Mouse (Mus musculus) heart, embryonic 13.5 days (tissue): ENCODE measurements around the gene Slc50a1. TPM values are rescaled to one million over a fixed set of nuclear protein-coding genes. Genes with fewer than 3 reads are reported as not detected.
A peak's percentile ranks its signal among the peaks of the same experiment; 100 is the strongest.

Experiments used
- ATAC-seq: fragments of 200-750 bp; cut with Nextera tagmentation; 2 replicates; pipeline ENCODE4 v1.8.0; 2017; ENCODE audit warnings: moderate TSS enrichment; ENCODE audit not compliant: insufficient number of reproducible peaks, low FRiP score, low TSS enrichment; ENCODE audit errors: extremely low read depth
- H3K27ac ChIP-seq: fragments of 300-500 bp; sonication (generic); replicated peaks from 2 replicates; pipeline ENCODE4 v1.5.1; 2015; ENCODE audit warnings: moderate library complexity, mild to moderate bottlenecking, inconsistent platforms
- H3K27me3 ChIP-seq: fragments of 300-500 bp; sonication (generic); replicated peaks from 2 replicates; pipeline ENCODE4 v1.6.1; 2015; ENCODE audit warnings: mild to moderate bottlenecking, inconsistent platforms
- H3K36me3 ChIP-seq: fragments of 300-500 bp; sonication (generic); 2 replicates; pipeline ENCODE4 v1.6.1; 2015; ENCODE audit warnings: mild to moderate bottlenecking, inconsistent platforms
- H3K4me1 ChIP-seq: fragments of 300-500 bp; sonication (generic); 2 replicates; pipeline ENCODE4 v1.6.1; 2015; ENCODE audit warnings: inconsistent platforms
- H3K4me2 ChIP-seq: fragments of 300-500 bp; sonication (generic); 2 replicates; pipeline ENCODE4 v1.6.1; 2015; ENCODE audit warnings: inconsistent platforms, mild to moderate bottlenecking, moderate library complexity
- H3K4me3 ChIP-seq: fragments of 300-500 bp; sonication (generic); 2 replicates; pipeline ENCODE4 v1.5.1; 2015; ENCODE audit warnings: moderate library complexity, mild to moderate bottlenecking, inconsistent platforms
- H3K9ac ChIP-seq: fragments of 300-500 bp; sonication (generic); 2 replicates; pipeline ENCODE4 v1.6.1; 2015; ENCODE audit warnings: inconsistent platforms, mild to moderate bottlenecking, moderate library complexity
- H3K9me3 ChIP-seq: fragments of 300-500 bp; sonication (generic); 2 replicates; pipeline ENCODE4 v1.6.1; 2016; ENCODE audit warnings: inconsistent platforms
- WGBS: fragments of 180-500 bp; shearing (Covaris S2); methylation state at CpG from one replicate; pipeline ENCODE4 v1.1.7; 2015; ENCODE audit warnings: mixed read lengths; 5-methylcytosine and 5-hydroxymethylcytosine counted together
- polyA plus RNA-seq: library from polyadenylated mRNA; unstranded; fragments of >200 nt; fragmentation: Nextera tagmentation; extraction: Ambion mirVana; gene quantifications from 2 replicates; pipeline ENCODE4 v1.2.1, GENCODE M21; 2015

Gene Slc50a1
- polyA plus RNA-seq, 1 experiment from 2014 or later = 40.7 TPM

GRCm38 (mm10) chr3:89260211-89260610, 10.2 kb downstream of the Slc50a1 start:
- Histone ChIP-seq H3K9ac (no peak overlapping the region), H3K27me3 (0 out of 2 replicates have a peak, but pooled peaks cover 9% of the 10 kb centered on the region), H3K4me2 (no peak overlapping the region), H3K9me3 (no peaks in the 10 kb centered on the region), H3K36me3 (no peaks in the 10 kb centered on the region), H3K27ac (no peak overlapping the region), H3K4me3 (no peak overlapping the region), H3K4me1 (peaks cover 7% of the 10 kb centered on the region; the same call in 1 of the 2 replicates)
- WGBS = 71% methylated on average over 3 of the region's 3 CpGs
- ATAC-seq = no peak

- no peak within 1 kb of the TSS for H3K27ac ChIP-seq
- WGBS = 61% methylated on average over 7 of the region's 7 CpGs
- H3K4me1 ChIP-seq = peaks cover 7% of the 10 kb centered on the region; the same call in 1 of the 2 replicates
- no peak within 1 kb of the TSS for H3K4me2 ChIP-seq
- no peaks in the 10 kb centered on the region for H3K36me3 ChIP-seq
- no peaks in the 10 kb centered on the region for H3K9me3 ChIP-seq
- H3K27me3 ChIP-seq = 0 out of 2 replicates have a peak, but pooled peaks cover 9% of the 10 kb centered on the region
- no peak for ATAC-seq
- H3K4me3 ChIP-seq = no peak within 1 kb of the TSS
- H3K9ac ChIP-seq = no peak within 1 kb of the TSS
Observed at GRCm38 (mm10) chr3:89259076-89259475, 11.3 kb downstream of the Slc50a1 start, which contains the start of gene Dpm3. Dpm3 (plus strand) TSS chr3:89259358.

- WGBS = 50% methylated on average over 5 of the region's 5 CpGs
- ATAC-seq = no peak
Observed at GRCm38 (mm10) chr3:89256177-89256576, 14.2 kb downstream of the Slc50a1 start.

GRCm38 (mm10) chr3:89254994-89255393, 15.4 kb downstream of the Slc50a1 start:
- Histone ChIP-seq H3K4me3 (no peak overlapping the region), H3K27ac (no peak overlapping the region), H3K4me1 (peaks cover 20% of the 10 kb centered on the region), H3K36me3 (no peaks in the 10 kb centered on the region), H3K9ac (no peak overlapping the region), H3K27me3 (0 out of 2 replicates have a peak, but pooled peaks cover 9% of the 10 kb centered on the region), H3K9me3 (no peaks in the 10 kb centered on the region), H3K4me2 (no peak overlapping the region)
- no peak for ATAC-seq
- 81% methylated on average over 5 of the region's 5 CpGs for WGBS

More at GRCm38 (mm10) chr3:89256177-89256576, 14.2 kb downstream of the Slc50a1 start:
- peaks cover 12% of the 10 kb centered on the region for H3K4me1 ChIP-seq
- H3K36me3 ChIP-seq = no peaks in the 10 kb centered on the region
- H3K9ac ChIP-seq = no peak overlapping the region
- no peak overlapping the region for H3K4me2 ChIP-seq
- H3K9me3 ChIP-seq = no peaks in the 10 kb centered on the region
- 0 out of 2 replicates have a peak overlapping the region, but pooled peaks have one; percentile 13 for H3K27ac ChIP-seq
- H3K27me3 ChIP-seq = 0 out of 2 replicates have a peak, but pooled peaks cover 9% of the 10 kb centered on the region
- H3K4me3 ChIP-seq = no peak overlapping the region

- no peaks in the 10 kb centered on the region for H3K27me3 ChIP-seq
- no peaks in the 10 kb centered on the region for H3K9me3 ChIP-seq
- H3K27ac ChIP-seq = peak overlapping the region; percentile 63
- H3K4me3 ChIP-seq = no peak overlapping the region
- peaks cover 27% of the 10 kb centered on the region for H3K36me3 ChIP-seq
- H3K4me2 ChIP-seq = peak overlapping the region; percentile 45
- H3K4me1 ChIP-seq = peaks cover 30% of the 10 kb centered on the region
- H3K9ac ChIP-seq = peak overlapping the region; percentile 41
- WGBS = 11% methylated on average over 17 of the region's 17 CpGs
- no peak for ATAC-seq
Observed at GRCm38 (mm10) chr3:89251365-89251895, 18.9 kb downstream of the Slc50a1 start.

- no peaks in the 10 kb centered on the region for H3K9me3 ChIP-seq
- peak overlapping the region; percentile 45; the same call in 1 of the 2 replicates for H3K4me2 ChIP-seq
- H3K36me3 ChIP-seq = peaks cover 27% of the 10 kb centered on the region
- peaks cover 36% of the 10 kb centered on the region for H3K4me1 ChIP-seq
- no peak for ATAC-seq
- WGBS = 15% methylated on average over 7 of the region's 7 CpGs
- H3K4me3 ChIP-seq = no peak overlapping the region
- peak overlapping the region; percentile 63; the same call in 1 of the 2 replicates for H3K27ac ChIP-seq
- H3K27me3 ChIP-seq = peaks cover 2% of the 10 kb centered on the region
- no peak overlapping the region for H3K9ac ChIP-seq
Observed at GRCm38 (mm10) chr3:89250435-89251040, 19.8 kb downstream of the Slc50a1 start.

- Histone ChIP-seq H3K27me3 (peaks cover 30% of the 10 kb centered on the region), H3K4me3 (peak overlapping the region; percentile 78), H3K9ac (peak overlapping the region; percentile 92), H3K4me2 (peak overlapping the region; percentile 91), H3K9me3 (no peaks in the 10 kb centered on the region), H3K27ac (no peak overlapping the region), H3K36me3 (peaks cover 27% of the 10 kb centered on the region), H3K4me1 (peaks cover 57% of the 10 kb centered on the region)
- WGBS = 86% methylated on average over 4 of the region's 4 CpGs
- no peak for ATAC-seq
Observed at GRCm38 (mm10) chr3:89247466-89247865, 22.9 kb downstream of the Slc50a1 start.

GRCm38 (mm10) chr3:89246261-89247100, 23.9 kb downstream of the Slc50a1 start, which contains the start of gene Trim46:
Trim46 (minus strand) TSS chr3:89246309.
- H3K4me3 ChIP-seq = peak within 1 kb of the TSS; percentile 78

GRCm38 (mm10) chr3:89245688-89246171, 24.6 kb downstream of the Slc50a1 start, which contains the start of gene Krtcap2:
Krtcap2 (plus strand) TSS chr3:89245966.
- H3K4me3 ChIP-seq = peak within 1 kb of the TSS; percentile 78
- H3K4me1 ChIP-seq = peaks cover 41% of the 10 kb centered on the region
- H3K9ac ChIP-seq = peak within 1 kb of the TSS; percentile 92
- peaks cover 30% of the 10 kb centered on the region for H3K27me3 ChIP-seq
- peak within 1 kb of the TSS; percentile 82 for H3K27ac ChIP-seq
- H3K9me3 ChIP-seq = no peaks in the 10 kb centered on the region
- peak within 1 kb of the TSS; percentile 91 for H3K4me2 ChIP-seq
- peaks cover 27% of the 10 kb centered on the region for H3K36me3 ChIP-seq
- WGBS = 6% methylated on average over 20 of the region's 20 CpGs
- 0 out of 2 replicates have a peak, but pooled peaks have one; percentile 9 for ATAC-seq

More at GRCm38 (mm10) chr3:89246261-89247100, 23.9 kb downstream of the Slc50a1 start, which contains the start of gene Trim46:
- peak within 1 kb of the TSS; percentile 91 for H3K4me2 ChIP-seq
- H3K36me3 ChIP-seq = peaks cover 27% of the 10 kb centered on the region
- H3K9ac ChIP-seq = peak within 1 kb of the TSS; percentile 92
- H3K9me3 ChIP-seq = no peaks in the 10 kb centered on the region
- peak within 1 kb of the TSS; percentile 82 for H3K27ac ChIP-seq
- H3K4me1 ChIP-seq = peaks cover 48% of the 10 kb centered on the region
- WGBS = under 1% methylated on average over 42 of the region's 42 CpGs
- peak; percentile 56 for ATAC-seq
- H3K27me3 ChIP-seq = peaks cover 30% of the 10 kb centered on the region

- Histone ChIP-seq H3K27me3 (peaks cover 30% of the 10 kb centered on the region), H3K4me1 (peaks cover 38% of the 10 kb centered on the region), H3K36me3 (peaks cover 27% of the 10 kb centered on the region), H3K27ac (no peak overlapping the region), H3K9me3 (no peaks in the 10 kb centered on the region), H3K4me3 (peak overlapping the region; percentile 78), H3K9ac (peak overlapping the region; percentile 63), H3K4me2 (peak overlapping the region; percentile 91)
- 2% methylated on average over 20 of the region's 26 CpGs for WGBS
- ATAC-seq = no peak
Observed at GRCm38 (mm10) chr3:89244982-89245687, 25.2 kb downstream of the Slc50a1 start.
